In the genomic region with DNA sequence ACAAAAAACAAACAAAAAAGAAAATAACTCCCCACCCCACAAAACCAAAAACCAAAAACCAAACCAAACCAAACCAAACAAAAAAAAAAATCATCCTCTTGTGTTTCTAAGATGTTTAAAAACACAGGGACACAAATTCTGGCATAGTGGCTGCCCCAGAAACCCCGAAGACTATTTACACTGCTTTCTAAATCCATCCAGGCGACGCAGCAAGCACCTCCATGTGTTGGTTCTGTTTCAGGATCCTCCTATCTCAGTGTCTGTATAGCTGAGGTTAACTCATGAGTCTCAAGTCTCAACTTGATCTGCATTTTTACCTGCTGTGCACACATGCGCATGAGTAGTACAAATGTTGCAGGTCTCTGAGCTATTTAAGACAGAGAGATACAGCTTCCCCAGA, we compare ENCODE assay signal across 15 mouse cellular contexts. TPM values are rescaled to one million over a fixed set of nuclear protein-coding genes. Genes with fewer than 3 reads are reported as not detected.
"Had no signal": no experiment of that assay in that cellular context is flagged by ENCODE, and none has a peak within 500 bp of the region (broad histone marks: within the 10 kb centered on the region; RNA-seq: fewer than 3 reads in every experiment).

No protein-coding gene starts in this region.

- H3K4me2 ChIP-seq: neural tube, embryonic 13.5 days; neural tube, embryonic 15.5 days; stomach, embryonic 15.5 days had no signal

- H3K4me3 ChIP-seq: neural tube, embryonic 13.5 days; neural tube, embryonic 15.5 days; stomach, embryonic 15.5 days had no signal

- H3K27ac ChIP-seq: neural tube, embryonic 13.5 days; neural tube, embryonic 15.5 days; stomach, embryonic 15.5 days; stomach, postnatal 0 days had no signal

- H3K9me3 ChIP-seq: neural tube, embryonic 13.5 days; neural tube, embryonic 15.5 days; stomach, embryonic 15.5 days had no signal

- H3K9ac ChIP-seq: neural tube, embryonic 13.5 days; neural tube, embryonic 15.5 days; stomach, embryonic 15.5 days had no signal

- H3K36me3 ChIP-seq: neural tube, embryonic 13.5 days; neural tube, embryonic 15.5 days; stomach, embryonic 15.5 days had no signal

- DNase-seq: right cerebral cortex, adult 18-20 months; right cerebral cortex, postnatal 14 days; right cerebral cortex, postnatal 25 days; right cerebral cortex, postnatal 4 days; spleen, adult 18-20 months; thymus, adult 18-20 months; thymus, postnatal 14 days; thymus, postnatal 25 days; thymus, postnatal 36 days; thymus, postnatal 4 days had no signal

RNA-seq across cellular contexts. Expression of a gene that starts 1.9 kb away (rescaled TPM):
- total RNA-seq: neutrophil, adult 5-6 weeks had no signal
